Mouse (Mus musculus) c-Kit-positive CD71-negative TER-119-negative erythroid progenitor cells, embryonic 14.5 days (primary cell): ENCODE data around the gene Ino80e.

Experiments used
- DNase-seq: peaks from one replicate; pipeline ENCODE4 v3.0.0-alpha.2; 2013; ENCODE audit warnings: low read depth

Ino80e gene

GRCm38 (mm10) chr7:126809723-126810369 is 52.3 kb downstream of the Ino80e start:
- DNase-seq = no peak

GRCm38 (mm10) chr7:126808703-126809455 is 53.3 kb downstream of the Ino80e start:
- no peak for DNase-seq

DNA sequence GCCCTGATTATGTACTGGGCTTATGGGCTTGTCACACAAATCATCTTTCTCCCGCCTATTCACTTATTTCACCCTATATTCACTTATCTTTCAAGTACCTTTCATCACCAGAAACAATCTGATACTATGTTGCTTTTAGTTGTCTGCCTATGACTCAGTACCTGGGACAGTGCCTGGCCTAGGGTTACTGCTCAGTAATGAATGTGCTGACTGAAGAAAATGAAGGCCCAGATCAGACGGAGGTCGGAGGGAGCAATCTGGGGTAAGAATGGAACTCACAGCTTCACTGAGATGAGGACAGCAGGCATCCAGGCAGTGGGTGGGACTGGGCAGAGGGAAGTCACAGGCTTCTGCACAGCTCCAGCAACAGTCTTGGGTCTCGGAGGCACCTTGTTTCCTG is 54.8 kb downstream of the Ino80e start:
- DNase-seq = no peak

DNA sequence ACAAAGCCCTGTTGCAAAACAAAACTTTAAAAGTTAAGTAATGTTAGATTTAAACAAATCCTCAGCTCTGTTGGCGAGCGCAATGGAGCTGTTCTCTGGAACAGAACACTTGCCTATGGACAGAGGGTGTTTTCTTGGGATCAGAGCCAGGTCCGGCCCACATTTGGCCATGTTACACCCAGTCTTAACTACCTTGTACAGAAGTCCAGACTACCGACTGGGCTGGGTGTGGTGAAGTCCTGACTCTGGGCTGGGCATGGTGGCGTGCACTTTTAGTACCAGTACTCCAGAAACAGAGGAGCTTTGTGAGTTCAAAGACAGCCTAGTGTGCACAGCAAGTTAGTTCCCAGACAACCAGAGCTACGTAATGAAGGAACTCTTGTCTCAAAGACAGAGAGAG is 55.2 kb downstream of the Ino80e start:
- DNase-seq = no peak

DNA sequence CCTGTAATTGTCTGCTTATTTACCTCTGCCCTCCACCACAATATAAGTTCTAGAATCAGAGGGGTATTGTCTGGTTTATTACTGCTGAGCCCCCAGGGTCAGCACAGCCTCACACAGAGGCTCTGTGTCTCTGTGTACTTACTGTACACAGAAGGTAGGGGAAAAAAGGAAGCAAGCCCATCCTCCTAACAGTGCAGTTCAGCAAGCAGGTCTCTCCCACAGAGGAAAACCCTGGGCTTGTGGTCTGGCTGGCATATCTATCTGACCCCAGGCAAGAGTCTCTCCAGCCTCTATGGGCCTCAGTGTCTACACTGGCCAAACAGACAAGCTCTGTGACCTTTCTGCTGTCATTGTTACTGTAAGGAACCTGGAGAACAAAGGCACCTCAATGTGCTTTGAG is 58.4 kb downstream of the Ino80e start:
- DNase-seq = no peak

GRCm38 (mm10) chr7:126803181-126803580 is 59.0 kb downstream of the Ino80e start:
- no peak for DNase-seq

GRCm38 (mm10) chr7:126802134-126802889 is 59.9 kb downstream of the Ino80e start:
- DNase-seq = no peak

DNA sequence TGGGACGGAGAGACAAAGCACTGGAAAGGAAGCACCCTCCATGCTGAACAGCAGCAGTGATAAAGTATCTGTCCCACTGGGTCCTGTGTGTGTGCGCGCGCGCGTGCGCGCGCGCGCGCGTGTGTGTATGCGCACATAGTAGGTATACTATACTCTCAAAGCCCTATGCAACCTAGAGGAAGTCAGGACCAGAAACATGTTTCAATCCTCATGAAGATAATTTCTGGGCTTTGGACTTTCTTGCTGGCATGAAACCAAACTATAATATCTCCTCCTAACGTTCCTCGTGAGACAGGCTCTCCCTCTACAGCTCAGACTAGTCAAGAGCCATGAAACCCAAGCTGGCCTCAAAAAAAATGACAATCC is 61.1 kb downstream of the Ino80e start:
- DNase-seq = no peak
